Mouse (Mus musculus): ENCODE measurements around the gene Zdhhc14.

- no peak for TF ChIP-seq CTCF (IDR thresholded peaks at IDR 0.05; ENCODE audit: borderline replicate concordance, insufficient read depth, low read depth, low read length)
- TF ChIP-seq POLR2A (IDR thresholded peaks at IDR 0.05; ENCODE audit: borderline replicate concordance, insufficient read depth, low read length): no peak
Observed at GRCm38 (mm10) chr17:5484663-5485062, 7.7 kb upstream of the Zdhhc14 start.

Data from cerebellum, adult 2 months (tissue).